Mouse (Mus musculus) cerebellum, adult 11-12 months (tissue): ENCODE data around the gene Golt1a.

Experiments
- DNase-seq: peaks from one replicate; pipeline ENCODE4 v3.0.0; 2022

Gene Golt1a

GRCm38 (mm10) chr1:133350210-133350609, 40.6 kb downstream of the Golt1a start, which contains the start of gene Ren1:
Gene Ren1 (plus strand): TSS chr1:133350510.
- no peak for DNase-seq

GRCm38 (mm10) chr1:133351762-133352161, 42.2 kb downstream of the Golt1a start:
- no peak for DNase-seq

GRCm38 (mm10) chr1:133353371-133353809, 43.8 kb downstream of the Golt1a start:
- peak; percentile 65 for DNase-seq

GRCm38 (mm10) chr1:133355469-133355868, 45.9 kb downstream of the Golt1a start:
- DNase-seq, result no peak

GRCm38 (mm10) chr1:133355912-133356311, 46.3 kb downstream of the Golt1a start:
- no peak for DNase-seq

- DNase-seq, result no peak
Observed at GRCm38 (mm10) chr1:133356330-133356729, 46.7 kb downstream of the Golt1a start.

- no peak for DNase-seq
Observed at GRCm38 (mm10) chr1:133361006-133361405, 51.4 kb downstream of the Golt1a start.

- DNase-seq, result no peak
Observed at GRCm38 (mm10) chr1:133362103-133362502, 52.5 kb downstream of the Golt1a start.

- DNase-seq, result peak; percentile 30
Observed at GRCm38 (mm10) chr1:133363276-133364021, 53.8 kb downstream of the Golt1a start, which contains the start of gene Etnk2. Gene Etnk2 (plus strand): TSS chr1:133363572.

- no peak for DNase-seq
Observed at GRCm38 (mm10) chr1:133364022-133364630, 54.5 kb downstream of the Golt1a start.

- no peak for DNase-seq
Observed at GRCm38 (mm10) chr1:133364890-133365289, 55.3 kb downstream of the Golt1a start.

GRCm38 (mm10) chr1:133366951-133367605, 57.5 kb downstream of the Golt1a start:
- no peak for DNase-seq

- no peak for DNase-seq
Observed at GRCm38 (mm10) chr1:133367606-133368488, 58.2 kb downstream of the Golt1a start.

GRCm38 (mm10) chr1:133368644-133369043, 59.0 kb downstream of the Golt1a start:
- no peak for DNase-seq

- no peak for DNase-seq
Observed at GRCm38 (mm10) chr1:133370352-133370751, 60.8 kb downstream of the Golt1a start.

GRCm38 (mm10) chr1:133371431-133371830, 61.8 kb downstream of the Golt1a start:
- no peak for DNase-seq

- DNase-seq, result no peak
Observed at GRCm38 (mm10) chr1:133372113-133372512, 62.5 kb downstream of the Golt1a start.
